Mouse (Mus musculus): Measurements from ENCODE around the gene Brd1. TPM values are rescaled to one million over a fixed set of nuclear protein-coding genes. Genes with fewer than 3 reads are reported as not detected.

Brd1 gene
- polyA plus RNA-seq, 1 experiment from 2014 or later = 19.9 TPM

- H3K4me3 ChIP-seq (replicated peaks) = no peak overlapping the region
- 91% methylated on average over 5 of the region's 5 CpGs for WGBS
- H3K9me3 ChIP-seq = no peaks in the 10 kb centered on the region
- H3K27ac ChIP-seq = no peak overlapping the region
- H3K27me3 ChIP-seq (replicated peaks) = no peaks in the 10 kb centered on the region
- no peak overlapping the region for H3K4me2 ChIP-seq
- no peak overlapping the region for H3K9ac ChIP-seq
- no peak for ATAC-seq (ENCODE audit: insufficient read depth, low FRiP score, low read depth)
- H3K36me3 ChIP-seq = no peaks in the 10 kb centered on the region
- no peaks in the 10 kb centered on the region for H3K4me1 ChIP-seq
These were observed 56.5 kb downstream of the Brd1 start for GRCm38 (mm10) chr15:88677568-88677967.

GRCm38 (mm10) chr15:88675998-88676397, 58.0 kb downstream of the Brd1 start:
- 77% methylated on average over 5 of the region's 5 CpGs for WGBS
- Histone ChIP-seq H3K27me3 (replicated peaks) (no peaks in the 10 kb centered on the region), H3K27ac (no peak overlapping the region), H3K9ac (no peak overlapping the region), H3K9me3 (no peaks in the 10 kb centered on the region), H3K36me3 (no peaks in the 10 kb centered on the region), H3K4me3 (replicated peaks) (no peak overlapping the region), H3K4me2 (no peak overlapping the region), H3K4me1 (no peaks in the 10 kb centered on the region)
- ATAC-seq (ENCODE audit: insufficient read depth, low FRiP score, low read depth) = no peak

GRCm38 (mm10) chr15:88668693-88669092, 65.3 kb downstream of the Brd1 start:
- Histone ChIP-seq H3K27me3 (replicated peaks) (no peaks in the 10 kb centered on the region), H3K9me3 (no peaks in the 10 kb centered on the region), H3K27ac (no peak overlapping the region), H3K36me3 (no peaks in the 10 kb centered on the region), H3K4me1 (no peaks in the 10 kb centered on the region), H3K4me3 (replicated peaks) (no peak overlapping the region), H3K4me2 (no peak overlapping the region), H3K9ac (no peak overlapping the region)
- 75% methylated on average over 2 of the region's 2 CpGs for WGBS
- ATAC-seq (ENCODE audit: insufficient read depth, low FRiP score, low read depth) = no peak

- Histone ChIP-seq H3K27me3 (replicated peaks) (peaks cover 8% of the 10 kb centered on the region), H3K4me3 (replicated peaks) (no peak overlapping the region), H3K9me3 (no peaks in the 10 kb centered on the region), H3K9ac (no peak overlapping the region), H3K4me2 (no peak overlapping the region), H3K27ac (no peak overlapping the region), H3K36me3 (no peaks in the 10 kb centered on the region), H3K4me1 (no peaks in the 10 kb centered on the region)
- 74% methylated on average over 3 of the region's 3 CpGs for WGBS
- ATAC-seq (ENCODE audit: insufficient read depth, low FRiP score, low read depth) = no peak
These were observed 66.4 kb downstream of the Brd1 start for GRCm38 (mm10) chr15:88667653-88668052.

- H3K9ac ChIP-seq = no peak overlapping the region
- H3K4me1 ChIP-seq = no peaks in the 10 kb centered on the region
- no peak overlapping the region for H3K4me2 ChIP-seq
- H3K4me3 ChIP-seq (replicated peaks) = no peak overlapping the region
- H3K27ac ChIP-seq = no peak overlapping the region
- no peak for ATAC-seq (ENCODE audit: insufficient read depth, low FRiP score, low read depth)
- no peaks in the 10 kb centered on the region for H3K36me3 ChIP-seq
- WGBS = 72% methylated on average over 4 of the region's 4 CpGs
- H3K9me3 ChIP-seq = no peaks in the 10 kb centered on the region
- peaks cover 8% of the 10 kb centered on the region for H3K27me3 ChIP-seq (replicated peaks)
These were observed 68.2 kb downstream of the Brd1 start for GRCm38 (mm10) chr15:88665846-88666245.

- H3K4me3 ChIP-seq (replicated peaks) = no peak overlapping the region
- 28% methylated on average over 11 of the region's 11 CpGs for whole genome bisulfite sequencing
- no peaks in the 10 kb centered on the region for H3K4me1 ChIP-seq
- H3K9ac ChIP-seq = no peak overlapping the region
- H3K27me3 ChIP-seq (replicated peaks) = peaks cover 8% of the 10 kb centered on the region
- H3K27ac ChIP-seq = no peak overlapping the region
- no peak overlapping the region for H3K4me2 ChIP-seq
- no peaks in the 10 kb centered on the region for H3K36me3 ChIP-seq
- no peak for ATAC-seq (ENCODE audit: insufficient read depth, low FRiP score, low read depth)
- H3K9me3 ChIP-seq = no peaks in the 10 kb centered on the region
These were observed 71.0 kb downstream of the Brd1 start for GRCm38 (mm10) chr15:88663041-88663440.

- H3K9me3 ChIP-seq = no peaks in the 10 kb centered on the region
- 9% methylated on average over 22 of the region's 22 CpGs for WGBS
- H3K27me3 ChIP-seq (replicated peaks) = peaks cover 8% of the 10 kb centered on the region
- H3K4me3 ChIP-seq (replicated peaks) = no peak overlapping the region
- H3K4me2 ChIP-seq = peak overlapping the region; percentile 33
- H3K4me1 ChIP-seq = no peaks in the 10 kb centered on the region
- no peak overlapping the region for H3K27ac ChIP-seq
- ATAC-seq (ENCODE audit: insufficient read depth, low FRiP score, low read depth) = no peak
- no peaks in the 10 kb centered on the region for H3K36me3 ChIP-seq
- H3K9ac ChIP-seq = no peak overlapping the region
These were observed 71.8 kb downstream of the Brd1 start for GRCm38 (mm10) chr15:88662111-88662850.

- ATAC-seq (ENCODE audit: insufficient read depth, low FRiP score, low read depth) = no peak
- 64% methylated on average over 3 of the region's 3 CpGs for WGBS
These were observed 72.4 kb downstream of the Brd1 start for GRCm38 (mm10) chr15:88661654-88662053.

GRCm38 (mm10) chr15:88652006-88652405, 82.0 kb downstream of the Brd1 start:
- Histone ChIP-seq H3K27me3 (replicated peaks) (no peaks in the 10 kb centered on the region), H3K27ac (no peak overlapping the region), H3K9ac (no peak overlapping the region), H3K4me3 (replicated peaks) (no peak overlapping the region), H3K9me3 (no peaks in the 10 kb centered on the region), H3K4me2 (no peak overlapping the region), H3K36me3 (no peaks in the 10 kb centered on the region), H3K4me1 (no peaks in the 10 kb centered on the region)
- 52% methylated on average over 5 of the region's 5 CpGs for WGBS
- no peak for ATAC-seq (ENCODE audit: insufficient read depth, low FRiP score, low read depth)

More at GRCm38 (mm10) chr15:88661654-88662053, 72.4 kb downstream of the Brd1 start:
- Histone ChIP-seq H3K9me3 (no peaks in the 10 kb centered on the region), H3K4me1 (no peaks in the 10 kb centered on the region), H3K27ac (no peak overlapping the region), H3K4me2 (no peak overlapping the region), H3K9ac (no peak overlapping the region), H3K36me3 (no peaks in the 10 kb centered on the region), H3K27me3 (replicated peaks) (peaks cover 8% of the 10 kb centered on the region), H3K4me3 (replicated peaks) (no peak overlapping the region)

GRCm38 (mm10) chr15:88651019-88651418, 83.0 kb downstream of the Brd1 start:
- Histone ChIP-seq H3K27ac (no peak overlapping the region), H3K9ac (no peak overlapping the region), H3K36me3 (no peaks in the 10 kb centered on the region), H3K9me3 (no peaks in the 10 kb centered on the region), H3K4me1 (no peaks in the 10 kb centered on the region), H3K27me3 (replicated peaks) (no peaks in the 10 kb centered on the region), H3K4me3 (replicated peaks) (no peak overlapping the region), H3K4me2 (no peak overlapping the region)
- 16% methylated on average over 13 of the region's 13 CpGs for WGBS
- no peak for ATAC-seq (ENCODE audit: insufficient read depth, low FRiP score, low read depth)
